Mouse (Mus musculus) liver, adult 2 months (tissue): ENCODE data around the gene Sema6d.

Experiments
- CTCF ChIP-seq: fragments of 200-500 bp; IDR thresholded peaks from 2 replicates; pipeline ENCODE4 v1.5.1; 2011; ENCODE audit warnings: low read depth, low read length, control low read depth
- POLR2A ChIP-seq: fragments of 200-500 bp; IDR thresholded peaks from 2 replicates; pipeline ENCODE4 v1.6.1; 2011; ENCODE audit warnings: low read length, control low read depth; ENCODE audit not compliant: insufficient read depth; ENCODE audit errors: extremely low read depth

GRCm38 (mm10) chr2:124354191-124354590 is 264.4 kb downstream of the Sema6d start:
- TF ChIP-seq POLR2A (no peak), CTCF (no peak)
